Mouse (Mus musculus): ENCODE results near the gene Samsn1.

Samsn1 gene

DNA sequence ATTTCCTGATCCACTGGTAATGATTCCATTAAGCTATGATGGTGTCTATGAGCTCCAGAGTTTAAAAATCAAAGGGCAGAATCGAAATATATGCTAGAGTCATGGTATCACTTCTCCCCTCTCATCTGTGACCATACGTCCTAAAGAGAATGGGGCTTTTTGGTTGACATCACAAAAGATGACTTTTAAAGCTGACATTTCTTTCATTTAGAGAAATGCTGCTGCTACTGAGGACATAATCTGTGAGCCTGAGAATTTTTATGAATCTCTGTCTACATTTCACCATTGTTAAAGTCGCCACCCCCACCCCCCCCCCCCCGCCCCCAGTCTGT, 91.9 kb downstream of the Samsn1 start:
- DNase-seq = no peak

DNA sequence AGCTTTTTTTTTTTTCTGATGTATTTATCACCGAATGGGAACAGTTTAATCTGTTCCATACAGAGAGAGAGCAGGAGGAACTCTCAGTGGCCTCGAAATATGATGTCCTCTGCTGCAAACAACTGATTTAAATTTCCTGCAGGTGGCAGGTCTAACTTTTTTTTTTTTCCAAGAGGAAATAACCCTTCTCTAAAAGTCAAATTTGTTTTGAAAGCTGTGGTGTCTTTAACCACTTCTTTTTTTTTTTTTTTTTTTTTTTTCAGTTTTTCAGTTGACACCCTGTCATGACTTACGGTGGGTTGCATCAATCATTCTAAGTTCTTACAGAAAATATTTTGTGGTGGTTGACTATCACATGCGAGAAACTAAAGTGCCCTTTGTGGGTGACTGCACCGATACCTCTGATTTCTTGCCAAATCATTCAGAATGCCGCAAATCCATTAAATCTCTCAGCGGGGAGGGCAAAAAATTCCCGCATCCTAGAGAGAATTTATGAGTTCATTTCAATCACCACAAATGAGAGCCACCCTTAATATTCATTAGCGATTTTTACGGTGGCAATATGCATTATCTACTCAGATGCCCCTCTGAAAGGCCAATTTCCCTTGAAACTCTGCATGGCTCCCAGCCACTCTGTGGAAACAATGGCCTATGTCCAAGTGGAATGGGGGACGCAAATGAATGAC, 92.4 kb downstream of the Samsn1 start:
- peak; percentile 59 to 71 for DNase-seq

DNA sequence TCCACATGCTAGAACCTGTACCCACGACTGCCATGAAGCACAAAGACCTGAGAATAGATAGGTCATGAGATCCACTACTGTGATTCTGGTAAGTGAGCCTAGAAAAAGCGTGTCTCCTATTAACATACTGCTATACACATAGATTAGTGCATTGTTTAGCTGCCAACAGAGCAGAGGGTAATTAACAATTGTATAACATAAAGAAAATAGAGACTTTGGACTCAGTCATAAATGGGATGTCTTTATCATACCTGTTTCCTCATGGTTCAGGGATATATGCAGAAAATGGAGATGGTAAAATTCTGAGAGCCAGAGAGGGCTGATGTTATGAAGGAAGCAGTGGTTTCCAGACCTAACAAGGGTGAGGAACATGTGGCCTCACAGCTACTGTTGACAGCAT, 95.6 kb downstream of the Samsn1 start:
- DNase-seq = no peak

DNA sequence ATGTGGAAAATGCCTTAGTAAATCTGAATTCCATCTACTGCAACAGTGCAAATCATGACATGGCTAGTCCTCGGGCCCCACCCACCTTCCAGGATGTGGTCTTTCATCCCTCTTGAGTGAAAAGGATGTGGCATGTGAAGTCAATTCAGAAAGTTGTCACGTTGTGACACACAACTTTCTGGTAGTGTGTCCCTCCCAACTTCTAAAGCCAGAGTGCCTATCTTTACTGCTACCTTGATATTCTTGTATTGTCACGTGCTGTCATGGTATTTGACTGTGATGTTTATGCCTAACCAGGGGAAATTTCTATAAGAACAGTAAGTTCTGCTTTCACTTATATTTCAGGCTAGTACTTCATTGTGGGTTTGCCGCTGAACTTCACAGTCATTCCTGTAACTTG, 101.2 kb downstream of the Samsn1 start:
- no peak for DNase-seq

DNA sequence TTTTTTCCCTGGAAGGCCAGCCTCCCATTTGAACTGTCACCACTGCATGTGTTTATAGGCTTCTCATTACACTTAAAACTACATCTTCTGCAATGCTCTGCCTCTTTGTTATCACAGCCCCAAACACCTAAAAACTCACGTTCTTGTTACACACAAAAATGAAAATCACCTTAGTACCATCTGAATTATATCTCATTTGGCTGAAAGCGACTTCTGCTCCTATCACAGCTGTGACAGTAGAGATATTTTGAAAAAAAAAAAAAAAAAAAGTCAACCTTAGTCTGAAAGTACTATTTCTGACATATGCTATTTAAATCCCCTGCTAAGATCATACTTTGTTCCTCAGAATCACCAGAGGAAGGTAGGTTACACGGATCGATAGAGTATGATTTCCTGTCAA, 102.8 kb downstream of the Samsn1 start:
- DNase-seq = no peak

DNA sequence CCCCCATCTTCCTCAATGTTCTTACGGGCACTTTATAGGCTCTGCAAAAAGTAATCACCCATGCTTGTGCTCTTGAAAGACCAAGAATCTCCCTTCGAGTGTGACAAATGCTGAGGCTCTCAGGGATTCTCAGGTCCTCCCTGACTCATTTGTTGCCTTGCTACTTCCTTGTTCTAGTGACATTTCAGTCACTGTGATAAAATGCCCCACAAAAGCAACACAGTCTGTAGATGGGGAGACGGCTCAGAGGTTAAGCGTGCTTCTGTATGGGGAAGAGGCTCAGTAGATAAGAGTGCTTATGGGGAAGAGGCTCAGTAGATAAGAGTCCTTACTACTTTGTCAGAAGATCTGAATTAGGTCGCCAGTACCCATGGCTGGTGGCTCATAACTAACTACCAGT, 104.4 kb downstream of the Samsn1 start:
- DNase-seq = no peak

DNA sequence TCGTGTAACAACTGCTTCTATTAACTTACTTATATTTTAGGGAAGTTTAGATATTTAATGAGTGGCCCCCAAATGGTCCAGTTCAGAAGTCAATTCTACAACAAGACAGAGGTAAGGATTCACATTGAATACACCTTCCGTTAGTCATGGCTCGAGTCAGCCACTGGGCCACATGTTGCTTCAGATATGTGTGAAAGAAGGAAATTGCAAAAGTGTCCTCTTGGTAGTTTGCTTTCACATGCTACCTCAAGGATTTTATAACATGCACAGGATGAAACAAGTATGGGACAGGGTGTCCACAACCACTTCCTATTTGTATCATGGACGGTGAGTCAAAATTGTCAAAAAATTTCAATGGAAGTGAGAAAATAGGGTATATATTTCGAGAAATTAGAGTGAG, 110.0 kb downstream of the Samsn1 start:
- DNase-seq = no peak

DNA sequence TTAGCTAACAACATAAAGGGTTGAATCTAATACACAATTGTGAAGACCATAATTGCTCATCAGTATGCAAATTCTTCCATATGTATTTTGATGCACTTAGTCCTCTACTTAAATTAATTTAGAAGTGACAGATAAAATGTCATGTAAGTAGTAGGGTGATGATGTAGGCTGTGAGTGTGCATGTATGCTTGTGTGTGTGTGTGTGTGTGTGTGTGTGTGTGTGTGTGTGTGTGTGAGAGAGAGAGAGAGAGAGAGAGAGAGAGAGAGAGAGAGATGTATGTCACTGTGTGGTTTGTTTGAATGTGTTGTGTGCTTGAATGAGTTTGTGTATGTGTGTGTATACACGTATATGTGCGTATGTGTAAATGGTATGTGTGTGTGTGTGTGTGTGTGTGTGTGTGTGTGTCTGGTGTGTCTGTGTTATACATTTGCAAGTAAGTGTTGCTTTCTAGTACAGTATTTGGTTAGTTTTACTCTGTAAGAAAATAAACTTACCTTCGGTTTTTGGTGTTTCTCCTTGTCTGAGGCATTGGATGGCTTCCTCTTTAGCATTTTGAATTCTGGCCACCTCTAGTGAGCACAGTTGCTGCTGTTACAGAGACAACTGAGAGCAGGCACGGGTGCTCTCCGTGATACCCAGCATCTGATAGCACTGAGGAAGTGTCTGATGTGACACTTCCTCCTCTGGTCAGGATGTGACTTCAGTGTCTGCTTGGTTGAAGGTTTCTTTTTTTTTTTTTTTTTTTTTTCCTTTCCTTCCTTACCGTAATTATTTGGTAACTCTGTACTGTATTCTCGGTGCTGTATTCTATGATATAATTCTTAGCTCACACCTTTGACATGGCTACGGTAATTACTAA, 113.2 kb downstream of the Samsn1 start:
- no peak for DNase-seq

DNA sequence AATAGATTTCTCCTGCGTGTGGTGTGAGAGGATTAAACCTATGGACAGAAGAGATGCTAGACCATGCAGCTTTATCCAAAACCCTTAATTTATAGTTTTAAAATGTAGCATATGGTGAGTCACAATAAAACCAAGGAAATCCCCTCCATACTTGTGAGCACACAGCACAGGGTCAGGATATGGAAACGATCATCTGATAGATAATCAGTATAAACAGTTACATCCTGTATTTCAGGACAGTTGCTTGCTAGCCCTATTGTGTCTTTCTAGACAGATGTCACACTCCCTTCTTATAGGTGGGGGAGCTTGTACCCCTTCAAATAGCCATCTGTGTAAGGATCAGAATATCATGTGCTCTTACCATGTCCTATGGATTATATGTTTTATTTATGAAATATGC, 115.3 kb downstream of the Samsn1 start:
- DNase-seq = no peak

DNA sequence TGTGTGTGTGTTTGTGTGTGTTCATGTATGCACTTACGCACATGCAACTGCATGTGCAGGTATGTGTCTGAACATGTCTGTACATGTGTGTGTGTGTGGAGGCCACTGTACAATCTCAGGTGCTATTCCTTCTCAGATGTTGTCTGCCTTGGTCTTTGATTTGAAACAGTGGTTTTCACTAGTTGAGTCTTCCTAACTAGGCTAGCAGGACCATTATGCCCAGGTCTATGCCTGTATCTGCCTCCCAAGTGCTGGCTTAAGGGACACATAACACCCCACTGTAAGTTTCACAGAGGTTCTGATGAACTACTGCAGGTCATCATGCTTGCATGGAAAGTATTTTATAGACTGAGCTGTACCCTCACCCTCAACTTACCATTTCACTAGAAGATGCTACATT, 115.8 kb downstream of the Samsn1 start:
- DNase-seq = no peak

DNA sequence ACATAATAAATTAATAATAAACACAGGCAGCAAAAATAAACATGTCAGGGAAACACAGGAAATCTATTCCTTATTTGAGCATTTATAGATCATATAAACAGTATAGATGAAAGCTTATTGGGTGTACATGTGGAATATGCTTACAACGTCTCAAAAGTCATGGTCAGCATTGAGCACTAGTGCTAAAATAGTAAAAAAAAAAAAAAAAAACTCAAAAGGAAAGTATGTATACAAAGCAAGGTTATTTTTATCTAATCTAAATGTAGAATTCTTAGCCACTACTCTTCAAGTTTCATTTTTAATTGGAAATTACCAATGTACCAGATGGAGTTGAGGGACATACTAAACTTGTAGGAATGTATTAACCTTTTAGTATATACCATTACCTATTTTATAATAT, 116.8 kb downstream of the Samsn1 start:
- no peak for DNase-seq

DNA sequence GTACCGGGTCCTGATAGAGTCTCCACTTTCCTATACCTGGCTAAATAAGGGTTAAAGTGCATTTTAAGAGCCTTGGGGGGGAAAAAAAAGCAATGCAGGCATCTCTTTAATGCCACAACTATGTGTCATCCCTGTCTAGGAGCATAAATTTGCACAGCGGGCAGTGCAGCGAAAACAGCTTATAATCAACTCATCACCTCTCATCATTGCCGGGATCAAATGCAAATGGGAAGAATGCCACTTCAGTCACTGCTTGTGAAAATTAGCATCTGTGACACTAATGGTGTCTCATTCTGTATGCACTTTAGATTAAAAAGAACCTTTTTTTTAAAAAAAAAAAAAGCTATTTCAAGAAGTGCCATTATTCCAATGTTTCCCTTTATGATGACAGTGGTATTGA, 118.0 kb downstream of the Samsn1 start:
- DNase-seq = no peak

DNA sequence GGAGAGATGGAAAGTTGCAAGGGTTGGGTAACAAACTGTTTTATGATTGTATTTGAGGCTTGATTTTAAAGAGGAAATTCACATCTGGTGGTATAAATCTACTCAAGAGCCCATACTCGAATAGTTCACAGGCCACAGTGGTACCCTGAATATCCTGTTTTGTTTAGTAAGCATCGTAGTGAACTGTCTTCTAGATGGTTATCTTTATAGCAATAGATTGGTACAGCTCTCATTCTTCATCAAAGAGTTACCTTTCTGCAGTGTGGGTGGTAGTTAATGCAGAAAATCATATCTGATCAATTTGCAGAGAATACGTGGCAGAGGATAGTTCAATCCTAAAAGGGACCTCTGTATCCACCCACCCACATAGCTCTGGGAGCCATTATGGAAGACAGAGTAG, 119.1 kb downstream of the Samsn1 start:
- DNase-seq = no peak

DNA sequence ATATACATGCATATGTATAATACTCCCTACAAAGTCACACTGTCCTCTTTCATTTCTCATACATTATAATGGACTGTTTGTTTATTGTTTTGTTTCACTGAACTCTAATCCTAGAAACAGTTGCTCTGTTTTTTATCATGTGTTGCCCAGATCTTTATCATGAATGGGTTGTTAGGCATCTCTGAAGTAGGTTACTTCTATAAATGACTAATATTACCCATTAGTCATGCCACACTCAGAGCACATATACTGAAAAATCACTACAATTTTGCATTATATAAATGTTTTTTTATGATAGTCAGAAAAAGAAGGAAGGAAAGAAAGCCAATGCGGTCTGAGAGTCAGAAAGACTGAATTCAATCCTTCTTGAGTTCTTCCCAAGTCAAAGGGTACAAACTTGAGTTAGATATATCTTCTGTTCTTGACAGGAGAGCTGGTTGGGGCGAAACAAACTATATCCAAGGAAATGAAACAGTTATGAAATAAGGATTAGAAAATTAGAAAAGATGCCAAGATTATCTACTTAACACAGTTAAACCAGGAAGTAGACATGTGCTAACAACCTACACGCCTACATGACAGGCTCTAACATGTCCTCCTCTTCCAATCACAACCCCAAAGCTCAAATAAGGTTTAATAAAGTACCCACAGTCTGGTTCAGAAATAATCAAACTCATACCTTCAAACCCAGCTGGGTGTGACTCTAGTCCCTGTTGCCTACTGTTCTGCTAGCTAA, 122.0 kb downstream of the Samsn1 start:
- DNase-seq = no peak

DNA sequence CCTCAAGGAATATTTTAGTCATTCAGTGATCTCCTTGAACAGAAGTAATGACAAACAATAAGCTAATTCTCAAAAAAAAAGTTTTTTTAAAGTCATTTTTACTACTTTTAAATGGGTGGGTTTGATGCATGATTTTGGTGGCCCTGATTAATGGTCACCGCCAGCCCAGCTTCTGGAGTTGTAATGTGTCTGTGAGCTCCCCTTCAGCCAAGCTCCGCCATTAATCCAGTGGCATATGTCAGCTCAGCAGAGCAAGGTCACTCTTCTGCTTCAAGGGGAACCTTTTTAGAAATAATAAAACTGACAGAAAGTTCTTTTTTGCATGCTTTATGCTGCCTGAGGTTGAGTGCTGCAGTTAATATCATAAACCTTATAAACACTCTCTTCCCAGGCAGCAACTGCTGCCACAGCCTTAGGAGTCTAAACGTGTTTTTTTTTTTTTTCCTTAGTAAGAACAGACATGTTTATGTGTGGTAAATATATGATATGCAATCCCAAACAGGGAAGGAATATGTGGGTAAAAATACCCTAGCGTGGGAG, 124.2 kb downstream of the Samsn1 start:
- no peak for DNase-seq

DNA sequence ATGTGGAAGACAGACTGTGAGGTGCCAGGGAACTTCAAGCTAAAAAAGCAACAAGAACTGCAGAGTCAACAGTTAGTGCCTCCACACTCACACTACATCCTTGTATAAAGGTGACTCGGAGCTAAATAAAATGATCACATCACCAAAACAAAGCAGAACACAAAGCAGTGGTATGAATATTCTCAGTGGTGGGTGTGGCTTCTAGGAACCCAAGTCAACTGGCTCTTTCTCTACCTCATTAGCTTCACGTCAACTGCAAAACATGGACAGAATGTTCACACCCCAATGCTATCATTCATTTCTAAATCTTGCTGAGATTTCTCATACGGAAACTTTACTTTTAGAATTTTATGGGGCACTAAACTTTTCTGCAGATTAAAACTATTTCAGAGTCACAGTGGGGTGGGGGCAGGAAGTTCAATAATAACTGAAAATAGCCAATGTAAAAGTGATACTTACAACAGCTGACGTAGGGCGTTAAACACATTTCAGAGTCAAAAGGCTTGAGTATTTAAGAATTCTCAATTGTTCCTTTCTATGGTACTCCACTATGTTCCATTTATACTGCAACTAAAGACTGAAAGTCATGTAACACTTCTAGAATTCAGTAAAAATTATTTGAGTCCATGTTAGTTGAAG, 127.7 kb downstream of the Samsn1 start:
- DNase-seq = no peak

DNA sequence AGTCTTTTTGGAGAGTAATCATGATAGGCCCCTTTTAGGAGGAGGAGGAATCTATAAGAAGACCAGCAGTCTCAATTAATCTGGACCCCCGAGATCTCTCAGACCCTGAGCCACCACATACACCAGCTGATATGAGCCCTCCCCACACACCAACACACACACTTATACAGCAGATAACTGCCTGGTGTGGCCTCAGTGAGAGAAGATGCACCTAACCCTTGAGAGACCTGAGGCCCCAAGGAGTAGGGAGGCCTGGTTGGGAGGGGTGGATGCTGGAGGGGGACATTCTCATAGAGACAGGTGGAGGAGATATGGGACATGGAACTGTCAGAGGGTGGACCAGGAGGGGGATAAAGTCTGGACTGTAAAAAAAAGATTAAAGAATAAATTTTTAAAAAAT, 128.6 kb downstream of the Samsn1 start:
- no peak for DNase-seq

DNA sequence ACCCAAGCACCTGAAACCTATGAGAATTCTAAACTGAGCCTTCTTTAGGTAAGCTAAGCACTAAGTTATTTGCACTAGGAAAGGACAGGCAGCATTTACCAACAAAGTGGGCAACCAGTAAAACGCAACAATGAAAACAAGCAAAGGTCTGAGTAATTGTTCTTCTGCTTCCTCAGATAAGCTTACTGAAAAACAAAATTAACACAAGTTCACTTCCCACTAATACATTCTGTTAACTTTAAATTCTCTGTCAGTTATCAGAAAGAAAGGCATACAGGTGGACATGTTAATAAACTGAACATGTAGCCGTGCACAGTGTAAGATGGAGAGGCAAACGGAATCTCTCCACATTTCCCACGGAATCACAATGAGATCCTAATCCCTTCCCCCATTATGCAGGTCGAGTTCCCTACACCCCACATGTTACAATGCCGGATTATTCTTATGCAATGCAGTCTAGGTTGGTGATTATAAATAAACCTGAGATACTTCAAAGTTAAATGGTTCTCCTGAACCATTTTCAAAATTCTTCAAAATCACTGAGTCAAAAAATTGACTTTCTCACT, 132.9 kb downstream of the Samsn1 start:
- no peak for DNase-seq

DNA sequence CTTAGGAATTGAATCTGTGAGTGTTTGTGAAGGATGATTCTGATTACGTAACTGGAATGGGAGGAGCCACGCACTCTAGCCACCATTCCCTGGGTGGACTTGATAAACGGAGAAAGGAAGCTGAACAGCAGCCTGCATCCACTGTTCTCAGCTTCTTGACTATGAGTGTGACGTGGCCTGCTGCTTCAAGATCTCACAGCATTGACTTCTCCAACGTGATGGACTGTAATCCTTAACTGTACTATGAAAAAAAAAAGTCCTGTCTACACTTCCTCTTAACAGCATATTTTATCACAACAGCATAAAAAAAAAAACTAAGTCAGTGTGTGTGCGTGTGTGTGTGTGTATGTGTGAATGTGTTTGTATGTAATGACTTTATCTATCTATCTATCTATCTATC, 134.9 kb downstream of the Samsn1 start:
- DNase-seq = no peak

DNA sequence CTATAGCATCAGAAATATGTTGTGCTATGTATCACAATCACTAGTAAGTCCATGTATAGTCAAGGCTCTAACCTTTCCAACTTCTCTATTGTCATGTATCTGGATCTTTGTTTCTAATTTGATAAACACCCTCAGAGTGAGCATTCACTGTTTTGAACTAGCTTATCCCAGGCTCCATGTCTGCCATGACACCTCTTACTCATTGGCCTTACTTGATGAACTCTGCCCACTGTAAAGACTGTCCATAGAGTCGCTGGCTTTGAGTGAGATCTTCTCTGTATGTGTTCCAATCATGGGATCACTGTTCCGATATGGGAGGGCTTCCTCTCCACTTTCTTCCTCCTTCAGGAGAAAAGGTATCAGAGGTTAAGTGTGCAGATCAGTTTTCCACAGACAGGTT, 143.2 kb downstream of the Samsn1 start:
- DNase-seq = no peak

DNA sequence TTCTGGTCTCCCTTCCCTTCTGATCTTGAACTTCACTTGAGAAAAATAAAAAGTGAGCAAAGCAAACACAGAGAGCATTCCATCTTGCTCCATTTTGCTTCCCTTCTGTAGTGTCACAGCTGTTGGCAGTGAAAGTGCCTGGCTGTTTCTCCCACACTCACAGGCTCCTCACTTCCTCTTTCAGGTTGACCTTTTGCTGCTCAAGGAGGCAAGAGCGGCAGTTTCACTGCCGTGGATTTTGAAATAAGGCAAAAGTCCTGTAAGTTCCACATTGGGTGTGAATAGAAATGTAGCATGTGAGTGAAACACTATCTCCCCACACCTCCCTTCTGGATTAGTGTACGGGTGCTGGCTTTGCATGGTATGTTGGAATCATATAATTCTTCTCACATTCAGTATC, 144.9 kb downstream of the Samsn1 start:
- DNase-seq = no peak

DNA sequence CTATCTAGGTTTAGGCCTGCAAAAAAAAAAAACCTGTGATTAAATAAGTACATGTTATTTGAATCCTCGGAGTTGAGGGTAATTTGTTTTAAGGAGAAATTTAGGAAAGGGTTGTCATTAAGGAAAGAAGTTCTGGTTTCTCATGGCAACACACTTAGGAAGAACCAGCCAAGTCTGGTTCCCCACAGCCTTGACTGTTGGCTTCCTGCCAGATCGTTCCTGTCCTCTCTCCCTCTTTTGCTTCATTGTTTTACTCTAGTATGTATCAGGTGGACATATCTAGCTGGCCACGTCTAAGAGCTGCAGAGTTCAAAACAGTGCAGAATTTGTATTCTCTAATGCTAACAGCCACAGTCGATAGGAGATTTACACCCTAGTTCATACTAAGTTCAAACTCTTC, 146.2 kb downstream of the Samsn1 start:
- peak; percentile 51 to 52 for DNase-seq

DNA sequence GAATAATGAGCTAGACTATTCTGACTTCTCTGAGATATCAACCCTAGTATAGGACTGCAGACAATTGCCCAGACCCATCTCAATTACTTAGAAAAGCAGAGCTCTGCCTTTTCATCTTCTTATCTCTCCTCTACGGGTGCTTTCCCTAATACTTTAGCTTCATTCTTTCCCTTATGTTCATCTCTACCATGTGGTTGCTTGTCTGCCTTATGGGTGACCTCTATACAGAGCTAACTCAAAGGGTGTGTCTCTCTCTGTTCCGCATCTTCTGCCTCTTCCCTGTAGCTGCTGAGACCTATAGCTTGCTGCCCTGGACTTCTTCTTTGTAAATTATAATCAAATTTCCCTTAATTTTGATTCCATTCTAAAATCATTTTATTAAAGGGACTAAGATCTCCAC, 147.6 kb downstream of the Samsn1 start:
- DNase-seq = no peak
